Mouse (Mus musculus) heart, embryonic 11.5 days (tissue): ENCODE measurements around the gene Plcd3. TPM values are rescaled to one million over a fixed set of nuclear protein-coding genes. Genes with fewer than 3 reads are reported as not detected.

Source experiments
- ATAC-seq: fragments of 200-750 bp; cut with Nextera tagmentation; replicated peaks from 2 replicates; pipeline ENCODE4 v1.8.0; 2017; ENCODE audit warnings: moderate library complexity; ENCODE audit not compliant: insufficient number of reproducible peaks, low FRiP score, low TSS enrichment
- H3K27ac ChIP-seq: fragments of 300-500 bp; sonication (generic); 2 replicates; pipeline ENCODE4 v1.5.1; 2014; ENCODE audit warnings: mild to moderate bottlenecking, low read depth, low read length
- H3K27me3 ChIP-seq: fragments of 300-500 bp; sonication (generic); 2 replicates; pipeline ENCODE4 v1.6.1; 2014; ENCODE audit warnings: mild to moderate bottlenecking, low read length, mixed read lengths; ENCODE audit not compliant: control insufficient read depth, insufficient read depth
- H3K36me3 ChIP-seq: fragments of 300-500 bp; sonication (generic); 2 replicates; pipeline ENCODE4 v1.6.1; 2014; ENCODE audit warnings: mild to moderate bottlenecking, low read length, moderate library complexity, mixed read lengths; ENCODE audit not compliant: control insufficient read depth, insufficient read depth
- H3K4me1 ChIP-seq: fragments of 300-500 bp; sonication (generic); 2 replicates; pipeline ENCODE4 v1.6.1; 2014; ENCODE audit warnings: low read length; ENCODE audit not compliant: control insufficient read depth, insufficient read depth
- H3K4me2 ChIP-seq: fragments of 300-500 bp; sonication (generic); 2 replicates; pipeline ENCODE4 v1.6.1; 2014; ENCODE audit warnings: mild to moderate bottlenecking, moderate library complexity
- H3K4me3 ChIP-seq: fragments of 300-500 bp; sonication (generic); 2 replicates; pipeline ENCODE4 v1.5.1; 2014; ENCODE audit warnings: low read depth, low read length
- H3K9ac ChIP-seq: fragments of 300-500 bp; sonication (generic); 2 replicates; pipeline ENCODE4 v1.6.1; 2014; ENCODE audit warnings: mild to moderate bottlenecking, low read depth, low read length, moderate library complexity
- H3K9me3 ChIP-seq: fragments of 300-500 bp; sonication (generic); replicated peaks from 2 replicates; pipeline ENCODE4 v1.6.1; 2016; ENCODE audit warnings: low read length; ENCODE audit not compliant: control insufficient read depth
- WGBS: fragments of 180-500 bp; shearing (Covaris S2); extraction: QIAGEN DNeasy Blood & Tissue Kit; methylation state at CpG from one replicate; pipeline ENCODE4 v1.1.7; 2014; ENCODE audit not compliant: insufficient replicate concordance; 5-methylcytosine and 5-hydroxymethylcytosine counted together
- polyA plus RNA-seq: library from polyadenylated mRNA; unstranded; fragments of >200 nt; fragmentation: Nextera tagmentation; extraction: Ambion mirVana; gene quantifications from 2 replicates; pipeline ENCODE4 v1.2.1, GENCODE M21; 2014

The Plcd3 gene
- polyA plus RNA-seq, 1 experiment from 2014 or later: 3.5 TPM

- Histone ChIP-seq H3K4me3 (no peak overlapping the region), H3K36me3 (no peaks in the 10 kb centered on the region), H3K27ac (no peak overlapping the region), H3K9ac (no peak overlapping the region), H3K4me2 (no peak overlapping the region), H3K9me3 (no peaks in the 10 kb centered on the region), H3K4me1 (peaks cover 3% of the 10 kb centered on the region; the same call in 1 of the 2 replicates), H3K27me3 (no peaks in the 10 kb centered on the region)
- ATAC-seq: no peak
- WGBS: 69% methylated on average over 3 of the region's 3 CpGs
Observed at GRCm38 (mm10) chr11:103020713-103021335, 80.6 kb downstream of the Plcd3 start.

Other genes with a start within 250 kb of the Plcd3 start
- gene Eftud2, start 220.7 kb downstream of the Plcd3 start, polyA plus RNA-seq: 136 and 149 TPM in 2 replicates
- 0.42 and 0.56 TPM in 2 replicates for gene Ccdc103, start 220.5 kb downstream of the Plcd3 start, polyA plus RNA-seq
- gene Fam187a, start 216.5 kb downstream of the Plcd3 start, polyA plus RNA-seq: not detected in 2 replicates
- 0.18 and 0.20 TPM in 2 replicates for gene Gfap, start 200.7 kb downstream of the Plcd3 start, polyA plus RNA-seq
- 5.6 and 5.9 TPM in 2 replicates for gene Kif18b, start 176.5 kb downstream of the Plcd3 start, polyA plus RNA-seq
- gene C1ql1, start 155.0 kb downstream of the Plcd3 start, polyA plus RNA-seq: 0.76 and 1.0 TPM in 2 replicates
- gene Nmt1, start 73.5 kb downstream of the Plcd3 start, polyA plus RNA-seq: 49.4 and 53.4 TPM in 2 replicates
- gene Dcakd, start 73.3 kb downstream of the Plcd3 start, polyA plus RNA-seq: 135 and 141 TPM in 2 replicates
- gene Acbd4, start within 50 bp of the Plcd3 start, polyA plus RNA-seq: 11.2 and 11.8 TPM in 2 replicates
- 4.2 and 4.4 TPM in 2 replicates for gene Hexim1, start 14.6 kb upstream of the Plcd3 start, polyA plus RNA-seq
- gene Hexim2, start 30.8 kb upstream of the Plcd3 start, polyA plus RNA-seq: 3.5 and 5.6 TPM in 2 replicates
- gene Fmnl1, start 69.4 kb upstream of the Plcd3 start, polyA plus RNA-seq: 0.79 and 1.1 TPM in 2 replicates
- not detected in 2 replicates for gene 1700023F06Rik, start 106.9 kb upstream of the Plcd3 start, polyA plus RNA-seq
- not detected in 2 replicates for gene Spata32, start 116.8 kb upstream of the Plcd3 start, polyA plus RNA-seq
- gene Map3k14, start 165.8 kb upstream of the Plcd3 start, polyA plus RNA-seq: 1.4 and 1.7 TPM in 2 replicates